Mouse (Mus musculus) neural tube, embryonic 11.5 days (tissue): ENCODE data around the gene Dnpep. TPM values are rescaled to one million over a fixed set of nuclear protein-coding genes. Genes with fewer than 3 reads are reported as not detected.

Experiments
- ATAC-seq: fragments of 200-750 bp; cut with Nextera tagmentation; 2 replicates; pipeline ENCODE4 v1.8.0; 2017; ENCODE audit warnings: moderate number of reproducible peaks, mild to moderate bottlenecking, moderate TSS enrichment, moderate library complexity; ENCODE audit not compliant: insufficient read depth, low FRiP score, low TSS enrichment
- DNase-seq: peaks from one replicate; pipeline ENCODE4 v3.0.0-alpha.2; 2015; ENCODE audit warnings: low spot score
- H3K27ac ChIP-seq: fragments of 300-500 bp; sonication (generic); 2 replicates; pipeline ENCODE4 v1.5.1; 2014; ENCODE audit warnings: low read depth, mild to moderate bottlenecking, low read length
- H3K27me3 ChIP-seq: fragments of 300-500 bp; sonication (generic); 2 replicates; pipeline ENCODE4 v1.6.1; 2014; ENCODE audit warnings: mild to moderate bottlenecking, low read length, mixed read lengths; ENCODE audit not compliant: control insufficient read depth, insufficient read depth
- H3K36me3 ChIP-seq: fragments of 300-500 bp; sonication (generic); 2 replicates; pipeline ENCODE4 v1.6.1; 2014; ENCODE audit warnings: mild to moderate bottlenecking, low read length, moderate library complexity, mixed read lengths; ENCODE audit not compliant: control insufficient read depth, insufficient read depth
- H3K4me1 ChIP-seq: fragments of 300-500 bp; sonication (generic); 2 replicates; pipeline ENCODE4 v1.6.1; 2014; ENCODE audit warnings: low read length, mixed read lengths; ENCODE audit not compliant: control insufficient read depth, insufficient read depth
- H3K4me2 ChIP-seq: fragments of 300-500 bp; sonication (generic); 2 replicates; pipeline ENCODE4 v1.6.1; 2014; ENCODE audit warnings: low read depth, mild to moderate bottlenecking, moderate library complexity
- H3K4me3 ChIP-seq: fragments of 300-500 bp; sonication (generic); 2 replicates; pipeline ENCODE4 v1.5.1; 2014; ENCODE audit warnings: low read depth, low read length
- H3K9ac ChIP-seq: fragments of 300-500 bp; sonication (generic); 2 replicates; pipeline ENCODE4 v1.6.1; 2014; ENCODE audit warnings: mild to moderate bottlenecking, low read length
- H3K9me3 ChIP-seq: fragments of 300-500 bp; sonication (generic); 2 replicates; pipeline ENCODE4 v1.6.1; 2016; ENCODE audit warnings: low read length; ENCODE audit not compliant: control insufficient read depth
- WGBS: fragments of 180-500 bp; shearing (Covaris S2); extraction: QIAGEN DNeasy Blood & Tissue Kit; methylation state at CpG from one replicate; pipeline ENCODE4 v1.1.7; 2014; 5-methylcytosine and 5-hydroxymethylcytosine counted together
- polyA plus RNA-seq: library from polyadenylated mRNA; unstranded; fragments of >200 nt; fragmentation: Nextera tagmentation; extraction: Ambion mirVana; gene quantifications from 2 replicates; pipeline ENCODE4 v1.2.1, GENCODE M21; 2014

The Dnpep gene
- polyA plus RNA-seq, 1 experiment from 2014 or later: 182 TPM

- no peak for ATAC-seq
- Histone ChIP-seq H3K4me1 (peaks cover 4% of the 10 kb centered on the region; the same call in 1 of the 2 replicates), H3K27ac (no peak overlapping the region), H3K9me3 (no peaks in the 10 kb centered on the region), H3K27me3 (peaks cover 32% of the 10 kb centered on the region), H3K9ac (peak overlapping the region; percentile 41; the same call in 1 of the 2 replicates), H3K4me3 (peak overlapping the region; percentile 38), H3K4me2 (peak overlapping the region; percentile 53), H3K36me3 (no peaks in the 10 kb centered on the region)
- 1% methylated on average over 39 of the region's 40 CpGs for WGBS
- DNase-seq: peak; percentile 72
Measured at GRCm38 (mm10) chr1:75262969-75263951, 54.5 kb downstream of the Dnpep start.

- peaks cover 32% of the 10 kb centered on the region for H3K27me3 ChIP-seq
- H3K9me3 ChIP-seq: no peaks in the 10 kb centered on the region
- no peak overlapping the region for H3K4me3 ChIP-seq
- peaks cover 4% of the 10 kb centered on the region; the same call in 1 of the 2 replicates for H3K4me1 ChIP-seq
- H3K27ac ChIP-seq: no peak overlapping the region
- H3K4me2 ChIP-seq: no peak overlapping the region
- no peak overlapping the region for H3K9ac ChIP-seq
- H3K36me3 ChIP-seq: no peaks in the 10 kb centered on the region
- DNase-seq (no peak), ATAC-seq (no peak)
Measured at GRCm38 (mm10) chr1:75261278-75261677, 56.5 kb downstream of the Dnpep start.

Other genes with a start within 250 kb of the Dnpep start
- 12.1 and 13.9 TPM in 2 replicates for gene Nhej1, start 192.8 kb downstream of the Dnpep start, polyA plus RNA-seq
- not detected in 2 replicates for gene Slc23a3, start 184.1 kb downstream of the Dnpep start, polyA plus RNA-seq
- gene Cnppd1, start 175.3 kb downstream of the Dnpep start, polyA plus RNA-seq: 53.5 and 58.4 TPM in 2 replicates
- 57.1 and 70.0 TPM in 2 replicates for gene Retreg2, start 175.2 kb downstream of the Dnpep start, polyA plus RNA-seq
- 31.7 and 38.3 TPM in 2 replicates for gene Zfand2b, start 149.3 kb downstream of the Dnpep start, polyA plus RNA-seq
- gene Abcb6, start 137.6 kb downstream of the Dnpep start, polyA plus RNA-seq: 30.4 and 30.6 TPM in 2 replicates
- gene Ankzf1, start 125.8 kb downstream of the Dnpep start, polyA plus RNA-seq: 14.9 and 18.2 TPM in 2 replicates
- gene Atg9a, start 125.8 kb downstream of the Dnpep start, polyA plus RNA-seq: 21.8 and 27.0 TPM in 2 replicates
- 14.7 and 15.0 TPM in 2 replicates for gene Glb1l, start 107.2 kb downstream of the Dnpep start, polyA plus RNA-seq
- gene Stk16, start 107.2 kb downstream of the Dnpep start, polyA plus RNA-seq: 114 and 131 TPM in 2 replicates
- gene Tuba4a, start 98.1 kb downstream of the Dnpep start, polyA plus RNA-seq: 17.6 and 18.0 TPM in 2 replicates
- gene A630095N17Rik, start 85.9 kb downstream of the Dnpep start, polyA plus RNA-seq: not detected in 2 replicates
- gene Dnajb2, start 81.6 kb downstream of the Dnpep start, polyA plus RNA-seq: 20.5 and 21.9 TPM in 2 replicates
- gene Ptprn, start 53.5 kb downstream of the Dnpep start, polyA plus RNA-seq: 4.4 and 6.0 TPM in 2 replicates
- gene Resp18, start 39.6 kb downstream of the Dnpep start, polyA plus RNA-seq: 30.9 and 35.0 TPM in 2 replicates
- 15.8 and 18.0 TPM in 2 replicates for gene Des, start 42.3 kb upstream of the Dnpep start, polyA plus RNA-seq
- 15.5 and 19.1 TPM in 2 replicates for gene Speg, start 57.3 kb upstream of the Dnpep start, polyA plus RNA-seq
- 62.5 and 64.2 TPM in 2 replicates for gene Gmppa, start 117.9 kb upstream of the Dnpep start, polyA plus RNA-seq
- gene Asic4, start 132.4 kb upstream of the Dnpep start, polyA plus RNA-seq: 2.3 and 2.9 TPM in 2 replicates
- 27.1 and 27.2 TPM in 2 replicates for gene Chpf, start 161.3 kb upstream of the Dnpep start, polyA plus RNA-seq
- 12.3 and 13.7 TPM in 2 replicates for gene Tmem198, start 161.5 kb upstream of the Dnpep start, polyA plus RNA-seq
- 44.8 and 48.3 TPM in 2 replicates for gene Obsl1, start 188.5 kb upstream of the Dnpep start, polyA plus RNA-seq
- gene Inha, start 189.1 kb upstream of the Dnpep start, polyA plus RNA-seq: 2.3 and 2.6 TPM in 2 replicates
- gene Stk11ip, start 203.5 kb upstream of the Dnpep start, polyA plus RNA-seq: 20.6 and 20.9 TPM in 2 replicates
- 8.6 and 11.3 TPM in 2 replicates for gene Slc4a3, start 228.3 kb upstream of the Dnpep start, polyA plus RNA-seq